Mouse (Mus musculus): ENCODE results near the gene Unkl. TPM values are rescaled to one million over a fixed set of nuclear protein-coding genes. Genes with fewer than 3 reads are reported as not detected.

Unkl gene
- polyA plus RNA-seq, 1 experiment: 24.1 TPM

DNA sequence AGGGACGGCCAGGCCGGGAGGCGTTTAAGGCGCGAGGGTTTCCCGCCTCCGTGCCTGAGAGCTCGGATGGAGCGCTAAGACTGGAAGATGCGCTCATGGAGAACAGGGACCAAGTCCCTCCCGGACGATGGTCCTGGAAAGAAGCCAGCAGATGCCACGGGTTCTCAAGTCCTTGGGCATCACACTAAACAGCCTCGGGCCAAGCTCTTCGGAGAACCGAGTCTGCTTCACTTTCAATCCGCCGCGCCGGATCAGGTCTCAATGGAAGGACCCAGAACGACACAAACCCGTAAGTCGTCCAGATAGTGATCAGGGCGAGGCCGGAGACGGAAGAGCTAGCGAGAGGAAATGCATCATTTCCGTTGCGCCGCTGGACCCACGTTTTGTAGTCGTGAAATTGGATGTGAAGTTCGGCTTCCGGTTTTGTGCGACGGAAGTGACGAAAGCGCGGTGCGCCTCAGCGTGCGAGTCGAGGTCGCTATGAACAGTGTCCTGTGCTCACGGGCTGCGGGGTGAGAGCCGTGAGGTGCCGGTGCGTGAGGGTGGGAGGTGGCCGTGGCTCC, 4.0 kb upstream of the Unkl start, which contains the start of gene BC003965:
BC003965 (plus strand) TSS at position 426 of the 563 bp plus-strand sequence.
- DNase-seq (ENCODE audit: low read depth): peak; percentile 100
- TF ChIP-seq CTCF (IDR thresholded peaks at IDR 0.05; ENCODE audit: borderline replicate concordance, extremely low read depth, insufficient read depth, insufficient read length) (no peak), POLR2A (IDR thresholded peaks at IDR 0.05; ENCODE audit: borderline replicate concordance, extremely low read depth, insufficient read depth, insufficient read length, poor library complexity, severe bottlenecking) (peak; percentile 47; the same call in 1 of the 2 replicates)

DNA sequence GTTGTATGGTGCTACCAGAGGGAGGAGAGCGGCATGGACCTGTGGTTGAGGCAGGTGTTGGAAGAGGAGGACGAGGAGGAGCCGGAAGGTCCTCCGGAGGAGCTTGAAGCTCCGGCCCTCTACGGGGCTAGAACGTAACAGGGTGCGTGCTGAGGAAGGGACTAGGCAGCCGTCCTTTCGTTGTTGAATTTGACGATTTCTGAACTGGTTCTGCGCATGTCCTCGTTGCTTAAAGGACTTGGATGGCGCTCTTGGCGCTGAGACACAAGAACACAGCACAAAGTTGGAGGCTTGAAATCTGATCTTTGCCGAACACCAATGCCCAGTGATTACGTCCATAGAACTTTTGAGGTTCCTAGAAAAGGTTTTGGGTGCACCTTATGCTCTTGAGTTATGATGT, 3.2 kb upstream of the Unkl start:
- DNase-seq (ENCODE audit: low read depth): no peak
- no peak for TF ChIP-seq CTCF (IDR thresholded peaks at IDR 0.05; ENCODE audit: borderline replicate concordance, extremely low read depth, insufficient read depth, insufficient read length)
- TF ChIP-seq POLR2A (IDR thresholded peaks at IDR 0.05; ENCODE audit: borderline replicate concordance, extremely low read depth, insufficient read depth, insufficient read length, poor library complexity, severe bottlenecking): no peak

DNA sequence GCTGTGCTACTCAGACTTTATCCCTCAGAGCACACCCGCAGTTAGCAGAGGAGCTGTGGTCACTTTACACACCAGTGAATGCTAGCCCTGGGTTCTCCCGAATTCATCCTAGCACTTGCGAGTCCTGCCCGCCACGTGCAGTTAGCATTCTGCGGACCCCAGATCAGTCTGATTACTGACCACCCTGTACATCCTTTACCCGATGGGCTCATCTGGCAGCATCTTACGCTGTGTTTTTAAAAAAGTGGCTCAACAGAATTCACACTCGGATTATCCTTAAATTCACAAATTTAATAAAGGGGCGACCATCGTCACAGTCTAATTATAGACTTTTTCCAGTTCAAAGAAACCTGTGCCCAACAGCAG, 430 bp upstream of the Unkl start:
- no peak for DNase-seq (ENCODE audit: low read depth)
- TF ChIP-seq POLR2A (IDR thresholded peaks at IDR 0.05; ENCODE audit: borderline replicate concordance, extremely low read depth, insufficient read depth, insufficient read length, poor library complexity, severe bottlenecking): no peak
- TF ChIP-seq CTCF (IDR thresholded peaks at IDR 0.05; ENCODE audit: borderline replicate concordance, extremely low read depth, insufficient read depth, insufficient read length): no peak

DNA sequence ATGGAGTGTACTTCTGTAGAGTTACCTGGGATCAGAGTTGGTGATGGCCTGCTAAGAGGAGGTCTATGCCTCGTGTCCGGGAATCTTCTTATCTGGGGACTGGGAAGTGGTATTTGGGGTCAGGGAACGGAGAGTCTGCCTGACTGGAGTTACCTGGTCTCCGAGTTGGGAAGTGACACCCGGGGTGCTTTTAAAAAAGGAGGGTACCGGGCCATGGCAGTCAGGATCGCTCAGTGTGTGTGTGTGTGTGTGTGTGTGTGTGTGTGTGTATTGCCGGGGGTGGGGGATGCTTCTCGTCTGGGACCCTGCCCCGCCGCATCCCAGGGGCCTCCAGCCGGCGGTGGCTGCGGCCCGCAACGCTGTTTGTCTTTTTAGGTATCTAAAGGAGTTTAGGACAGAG, 894 bp downstream of the Unkl start:
- no peak for TF ChIP-seq POLR2A (IDR thresholded peaks at IDR 0.05; ENCODE audit: borderline replicate concordance, extremely low read depth, insufficient read depth, insufficient read length, poor library complexity, severe bottlenecking)
- no peak for TF ChIP-seq CTCF (IDR thresholded peaks at IDR 0.05; ENCODE audit: borderline replicate concordance, extremely low read depth, insufficient read depth, insufficient read length)

DNA sequence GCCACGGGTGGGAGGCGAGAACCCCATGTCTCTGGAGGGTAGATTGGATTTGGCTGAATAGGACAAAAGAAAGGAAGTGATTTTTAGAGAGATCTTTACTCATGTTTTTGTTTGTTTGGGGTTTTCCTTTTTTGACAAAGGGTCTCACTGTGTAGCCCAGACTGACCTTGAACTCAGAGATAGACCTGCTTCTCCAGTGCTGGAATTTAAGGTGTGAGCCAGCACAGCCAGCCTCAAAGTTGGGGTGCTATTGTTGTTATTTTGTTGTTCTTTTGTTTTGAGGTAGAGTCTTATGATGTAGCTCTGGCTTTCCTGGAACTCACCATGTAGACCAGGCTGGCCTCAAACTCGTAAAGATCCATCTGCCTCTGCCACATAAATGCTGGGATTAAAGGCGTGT, 14.2 kb downstream of the Unkl start:
- TF ChIP-seq CTCF (IDR thresholded peaks at IDR 0.05; ENCODE audit: borderline replicate concordance, extremely low read depth, insufficient read depth, insufficient read length) (no peak), POLR2A (IDR thresholded peaks at IDR 0.05; ENCODE audit: borderline replicate concordance, extremely low read depth, insufficient read depth, insufficient read length, poor library complexity, severe bottlenecking) (no peak)
- no peak for DNase-seq (ENCODE audit: low read depth)

More for the DNA sequence above, 894 bp downstream of the Unkl start:
- DNase-seq (ENCODE audit: low read depth): no peak

DNA sequence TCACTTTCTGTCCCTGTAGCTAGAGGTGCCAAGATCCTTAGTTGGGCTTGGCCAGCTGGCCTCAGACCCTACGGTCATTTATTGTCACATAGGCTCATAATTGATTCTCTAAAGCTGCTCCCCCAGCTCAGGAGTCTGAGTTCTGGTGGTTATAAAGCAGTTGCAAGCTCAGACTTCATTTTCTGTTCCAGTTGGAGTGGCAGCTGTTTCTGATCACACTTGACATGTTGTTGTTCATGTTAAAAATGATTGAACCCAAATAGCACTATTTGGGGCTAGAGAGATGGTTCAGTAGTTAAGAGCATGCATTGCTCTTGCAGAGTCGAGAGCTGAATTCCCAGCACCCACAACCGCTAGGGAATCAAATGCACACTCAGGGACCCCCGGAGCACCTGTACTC, 21.8 kb downstream of the Unkl start:
- no peak for DNase-seq (ENCODE audit: low read depth)
- TF ChIP-seq CTCF (IDR thresholded peaks at IDR 0.05; ENCODE audit: borderline replicate concordance, extremely low read depth, insufficient read depth, insufficient read length): no peak
- TF ChIP-seq POLR2A (IDR thresholded peaks at IDR 0.05; ENCODE audit: borderline replicate concordance, extremely low read depth, insufficient read depth, insufficient read length, poor library complexity, severe bottlenecking): no peak

DNA sequence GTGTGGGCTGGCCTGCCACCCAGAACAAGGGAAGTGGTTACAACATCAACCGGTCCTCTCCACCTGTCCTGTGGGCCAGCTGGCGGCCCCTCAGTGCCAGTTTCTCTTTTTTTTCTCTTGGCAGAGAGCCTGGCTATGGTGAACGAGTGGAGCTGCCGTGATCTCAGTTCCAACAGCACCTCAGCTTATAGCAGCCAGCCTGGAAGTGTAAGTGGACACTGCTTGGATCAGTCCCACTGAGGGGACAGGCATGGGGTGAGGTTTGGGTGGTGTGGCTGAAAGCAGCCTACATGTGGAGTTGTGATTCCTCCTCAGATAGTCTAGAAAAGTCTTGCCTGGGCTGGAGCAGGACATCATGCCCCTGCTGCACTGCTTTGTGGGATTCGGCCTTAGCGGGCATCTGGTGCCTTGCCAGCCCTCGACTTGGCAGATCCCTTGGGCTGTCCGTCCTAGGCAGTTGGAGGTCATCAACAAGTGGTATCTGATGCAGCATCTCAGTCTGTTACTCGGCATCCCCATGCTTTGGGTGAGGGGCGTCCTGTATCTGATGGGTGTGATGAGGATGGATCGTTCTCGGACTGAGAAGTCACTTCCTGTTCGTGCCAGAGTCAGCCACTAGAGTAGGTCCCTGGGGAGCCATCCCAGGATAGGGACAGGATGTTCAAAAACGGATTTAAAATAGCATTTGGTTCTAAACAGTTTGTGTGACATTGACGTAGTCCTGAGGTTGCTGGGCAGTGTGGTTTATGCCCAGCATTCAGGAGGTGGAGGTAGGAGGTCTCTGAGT, 22.7 kb downstream of the Unkl start:
- TF ChIP-seq CTCF (IDR thresholded peaks at IDR 0.05; ENCODE audit: borderline replicate concordance, extremely low read depth, insufficient read depth, insufficient read length) (no peak), POLR2A (IDR thresholded peaks at IDR 0.05; ENCODE audit: borderline replicate concordance, extremely low read depth, insufficient read depth, insufficient read length, poor library complexity, severe bottlenecking) (no peak)
- DNase-seq (ENCODE audit: low read depth): peak; percentile 5

DNA sequence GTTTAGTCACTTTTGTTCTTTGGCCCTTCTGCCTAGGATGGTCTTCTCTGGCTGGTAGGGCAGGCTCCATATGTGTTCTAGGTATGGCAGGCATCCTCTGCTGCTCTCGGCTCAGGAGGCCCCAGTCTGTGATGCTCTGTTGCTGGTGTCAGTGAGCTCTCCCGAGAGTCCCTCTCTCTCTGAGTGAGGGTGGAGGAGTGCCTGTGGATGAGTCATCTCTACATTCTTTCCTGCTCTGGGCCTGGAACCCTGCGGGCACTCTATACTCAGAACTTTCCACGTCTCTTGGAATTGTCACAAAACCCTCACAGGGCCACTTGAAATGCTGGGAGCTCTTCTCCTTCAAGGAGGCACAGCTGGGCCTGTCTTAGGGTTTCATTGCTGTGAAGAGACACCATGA, 23.5 kb downstream of the Unkl start:
- TF ChIP-seq CTCF (IDR thresholded peaks at IDR 0.05; ENCODE audit: borderline replicate concordance, extremely low read depth, insufficient read depth, insufficient read length): no peak
- no peak for TF ChIP-seq POLR2A (IDR thresholded peaks at IDR 0.05; ENCODE audit: borderline replicate concordance, extremely low read depth, insufficient read depth, insufficient read length, poor library complexity, severe bottlenecking)
- no peak for DNase-seq (ENCODE audit: low read depth)

DNA sequence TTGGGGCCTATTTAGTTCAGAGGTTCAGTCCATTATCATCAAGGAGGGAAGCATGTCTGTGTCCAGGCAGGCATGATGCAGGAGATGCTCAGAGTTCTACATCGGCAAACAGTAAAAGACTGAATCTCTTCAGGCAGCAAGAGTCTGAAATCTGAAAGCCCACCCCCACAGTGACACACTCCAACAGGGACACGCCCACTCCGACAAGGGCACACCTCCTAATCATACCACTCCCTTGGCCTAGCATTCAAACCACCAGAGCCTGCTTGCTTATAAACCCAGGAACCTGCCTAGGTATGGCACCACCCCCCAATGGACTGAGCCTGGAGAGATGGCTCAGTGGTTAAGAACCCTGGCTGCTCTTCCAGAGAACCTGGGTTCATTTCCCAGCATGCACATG, 27.2 kb downstream of the Unkl start:
- DNase-seq (ENCODE audit: low read depth): no peak
- TF ChIP-seq CTCF (IDR thresholded peaks at IDR 0.05; ENCODE audit: borderline replicate concordance, extremely low read depth, insufficient read depth, insufficient read length): no peak
- no peak for TF ChIP-seq POLR2A (IDR thresholded peaks at IDR 0.05; ENCODE audit: borderline replicate concordance, extremely low read depth, insufficient read depth, insufficient read length, poor library complexity, severe bottlenecking)

DNA sequence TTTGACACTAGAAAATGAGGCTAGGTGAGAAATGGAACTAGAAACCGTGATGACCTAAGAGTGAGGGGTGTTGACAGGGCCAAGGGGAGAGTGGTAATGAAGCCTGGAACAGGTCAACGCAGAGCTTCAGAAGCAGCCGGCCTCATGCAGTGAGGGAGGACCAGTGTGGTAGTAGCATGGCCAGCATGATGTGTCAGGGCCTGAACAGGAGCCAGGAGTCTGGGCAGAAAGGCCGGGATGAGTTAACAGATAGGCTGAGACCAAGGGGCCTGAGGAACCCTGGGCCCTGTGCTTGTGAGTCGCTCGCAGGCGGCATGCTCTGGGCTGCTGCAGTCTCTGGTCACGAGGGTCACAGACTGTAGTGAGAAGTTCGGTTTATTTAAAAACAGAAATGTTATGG, 30.8 kb downstream of the Unkl start:
- TF ChIP-seq CTCF (IDR thresholded peaks at IDR 0.05; ENCODE audit: borderline replicate concordance, extremely low read depth, insufficient read depth, insufficient read length) (no peak), POLR2A (IDR thresholded peaks at IDR 0.05; ENCODE audit: borderline replicate concordance, extremely low read depth, insufficient read depth, insufficient read length, poor library complexity, severe bottlenecking) (no peak)
- DNase-seq (ENCODE audit: low read depth): no peak

DNA sequence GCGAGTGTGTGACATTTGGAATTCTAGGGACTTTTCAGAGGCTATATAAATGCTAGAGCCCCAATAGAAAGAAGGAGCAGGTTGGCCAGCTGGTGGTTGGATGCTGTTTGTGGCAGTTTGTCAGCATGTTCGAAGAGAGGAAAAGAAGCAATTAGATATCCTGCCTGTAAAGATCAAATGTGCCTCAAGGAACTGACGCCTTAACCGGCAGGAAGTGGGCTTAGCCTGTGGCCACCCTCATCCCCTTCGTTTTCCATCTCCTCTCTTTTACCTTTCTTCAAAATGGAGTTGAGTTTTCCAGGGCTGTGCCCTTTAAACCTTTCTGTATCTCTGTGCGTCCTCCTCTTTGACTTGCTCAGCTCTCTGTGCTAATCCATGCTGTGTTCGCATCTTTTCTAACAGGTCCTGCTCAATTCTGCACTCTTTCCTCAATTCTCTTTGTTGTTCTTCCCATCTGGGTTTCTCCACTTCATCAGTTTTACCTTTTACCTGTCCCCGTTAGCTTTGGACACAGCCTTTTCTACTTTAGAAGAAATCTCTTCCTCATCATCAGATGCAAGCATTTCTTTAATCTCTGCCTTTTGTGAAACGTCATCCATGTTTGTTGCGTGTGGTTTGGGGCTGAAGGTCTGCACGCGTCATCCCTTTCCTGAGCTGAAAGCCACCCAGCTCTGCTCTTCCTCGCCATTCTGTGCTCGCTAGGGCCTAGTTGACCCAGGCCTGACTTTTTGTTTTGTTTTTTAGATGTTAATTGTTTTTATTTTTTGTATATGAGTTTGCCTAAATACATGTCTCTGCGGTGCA, 31.5 kb downstream of the Unkl start:
- DNase-seq (ENCODE audit: low read depth): no peak

More for the DNA sequence above, 31.5 kb downstream of the Unkl start:
- no peak for TF ChIP-seq POLR2A (IDR thresholded peaks at IDR 0.05; ENCODE audit: borderline replicate concordance, extremely low read depth, insufficient read depth, insufficient read length, poor library complexity, severe bottlenecking)
- TF ChIP-seq CTCF (IDR thresholded peaks at IDR 0.05; ENCODE audit: borderline replicate concordance, extremely low read depth, insufficient read depth, insufficient read length): no peak

Measured in brain, embryonic 14.5 days (tissue).